Mouse (Mus musculus): ENCODE data around the gene L3mbtl1. TPM values are rescaled to one million over a fixed set of nuclear protein-coding genes. Genes with fewer than 3 reads are reported as not detected.

Gene L3mbtl1
- polyA plus RNA-seq, 1 experiment from 2014 or later = 0.49 TPM

DNA sequence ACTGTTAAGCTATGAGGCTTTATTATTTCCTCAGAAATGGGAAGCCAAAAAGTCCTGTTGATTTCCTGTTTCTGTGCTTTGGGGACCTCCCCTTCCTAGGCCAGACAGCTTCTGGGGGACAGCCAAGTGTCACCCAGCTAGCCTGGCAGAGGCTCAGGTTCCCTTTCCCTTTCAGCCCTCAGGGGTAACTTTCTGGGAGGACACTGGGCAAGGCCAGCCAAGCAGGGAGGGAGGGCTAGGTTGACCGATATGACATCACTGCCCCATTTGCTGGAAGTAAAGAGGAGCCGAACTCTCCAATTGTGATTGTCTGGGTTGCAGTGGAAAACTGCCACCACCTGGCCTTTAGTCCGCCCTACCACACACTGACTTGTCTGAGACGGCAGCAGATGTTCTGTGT is 32.7 kb downstream of the L3mbtl1 start:
- Histone ChIP-seq H3K36me3 (no peaks in the 10 kb centered on the region), H3K27ac (no peak overlapping the region), H3K4me1 (peaks cover 20% of the 10 kb centered on the region), H3K4me2 (replicated peaks) (no peak overlapping the region), H3K27me3 (replicated peaks) (no peaks in the 10 kb centered on the region), H3K4me3 (no peak overlapping the region), H3K9ac (no peak overlapping the region), H3K9me3 (no peaks in the 10 kb centered on the region)
- WGBS = 75% methylated on average over 4 of the region's 4 CpGs
- ATAC-seq (ENCODE audit: low FRiP score, low read depth) = no peak

GRCm38 (mm10) chr2:162984381-162984780 is 41.1 kb downstream of the L3mbtl1 start:
- no peak overlapping the region for H3K4me2 ChIP-seq (replicated peaks)
- no peak overlapping the region for H3K27ac ChIP-seq
- no peaks in the 10 kb centered on the region for H3K9me3 ChIP-seq
- no peak overlapping the region for H3K9ac ChIP-seq
- H3K4me3 ChIP-seq = no peak overlapping the region
- no peak for ATAC-seq (ENCODE audit: low FRiP score, low read depth)
- H3K4me1 ChIP-seq = no peaks in the 10 kb centered on the region
- H3K36me3 ChIP-seq = no peaks in the 10 kb centered on the region
- H3K27me3 ChIP-seq (replicated peaks) = no peaks in the 10 kb centered on the region
- WGBS = 87% methylated on average over 6 of the region's 6 CpGs

GRCm38 (mm10) chr2:162985923-162986322 is 42.7 kb downstream of the L3mbtl1 start:
- Histone ChIP-seq H3K9me3 (no peaks in the 10 kb centered on the region), H3K4me1 (no peaks in the 10 kb centered on the region), H3K36me3 (no peaks in the 10 kb centered on the region), H3K27me3 (replicated peaks) (no peaks in the 10 kb centered on the region), H3K4me3 (no peak overlapping the region), H3K4me2 (replicated peaks) (no peak overlapping the region), H3K27ac (no peak overlapping the region), H3K9ac (no peak overlapping the region)
- ATAC-seq (ENCODE audit: low FRiP score, low read depth) = no peak
- WGBS = 67% methylated on average over 3 of the region's 3 CpGs

- Histone ChIP-seq H3K36me3 (no peaks in the 10 kb centered on the region), H3K4me1 (no peaks in the 10 kb centered on the region), H3K9ac (no peak overlapping the region), H3K4me3 (no peak overlapping the region), H3K9me3 (no peaks in the 10 kb centered on the region), H3K4me2 (replicated peaks) (no peak overlapping the region), H3K27ac (no peak overlapping the region), H3K27me3 (replicated peaks) (no peaks in the 10 kb centered on the region)
- ATAC-seq (ENCODE audit: low FRiP score, low read depth) = no peak
- 91% methylated on average over 3 of the region's 3 CpGs for WGBS
Observed at GRCm38 (mm10) chr2:162986764-162987163, 43.5 kb downstream of the L3mbtl1 start.

GRCm38 (mm10) chr2:162987218-162987617 is 43.9 kb downstream of the L3mbtl1 start, which contains the start of gene Sgk2:
TSS of gene Sgk2 (plus strand) at chr2:162987330.
- Histone ChIP-seq H3K9ac (no peak within 1 kb of the TSS), H3K4me3 (no peak within 1 kb of the TSS), H3K4me2 (replicated peaks) (no peak within 1 kb of the TSS), H3K27ac (no peak within 1 kb of the TSS), H3K4me1 (no peaks in the 10 kb centered on the region), H3K9me3 (no peaks in the 10 kb centered on the region), H3K27me3 (replicated peaks) (no peaks in the 10 kb centered on the region), H3K36me3 (no peaks in the 10 kb centered on the region)
- no peak for ATAC-seq (ENCODE audit: low FRiP score, low read depth)
- 56% methylated on average over 8 of the region's 8 CpGs for WGBS

GRCm38 (mm10) chr2:162988235-162988634 is 45.0 kb downstream of the L3mbtl1 start:
- no peak overlapping the region for H3K9ac ChIP-seq
- H3K27me3 ChIP-seq (replicated peaks) = no peaks in the 10 kb centered on the region
- ATAC-seq (ENCODE audit: low FRiP score, low read depth) = no peak
- no peak overlapping the region for H3K4me2 ChIP-seq (replicated peaks)
- 89% methylated on average over 4 of the region's 4 CpGs for WGBS
- H3K4me1 ChIP-seq = no peaks in the 10 kb centered on the region
- H3K27ac ChIP-seq = no peak overlapping the region
- H3K4me3 ChIP-seq = no peak overlapping the region
- no peaks in the 10 kb centered on the region for H3K36me3 ChIP-seq
- no peaks in the 10 kb centered on the region for H3K9me3 ChIP-seq

DNA sequence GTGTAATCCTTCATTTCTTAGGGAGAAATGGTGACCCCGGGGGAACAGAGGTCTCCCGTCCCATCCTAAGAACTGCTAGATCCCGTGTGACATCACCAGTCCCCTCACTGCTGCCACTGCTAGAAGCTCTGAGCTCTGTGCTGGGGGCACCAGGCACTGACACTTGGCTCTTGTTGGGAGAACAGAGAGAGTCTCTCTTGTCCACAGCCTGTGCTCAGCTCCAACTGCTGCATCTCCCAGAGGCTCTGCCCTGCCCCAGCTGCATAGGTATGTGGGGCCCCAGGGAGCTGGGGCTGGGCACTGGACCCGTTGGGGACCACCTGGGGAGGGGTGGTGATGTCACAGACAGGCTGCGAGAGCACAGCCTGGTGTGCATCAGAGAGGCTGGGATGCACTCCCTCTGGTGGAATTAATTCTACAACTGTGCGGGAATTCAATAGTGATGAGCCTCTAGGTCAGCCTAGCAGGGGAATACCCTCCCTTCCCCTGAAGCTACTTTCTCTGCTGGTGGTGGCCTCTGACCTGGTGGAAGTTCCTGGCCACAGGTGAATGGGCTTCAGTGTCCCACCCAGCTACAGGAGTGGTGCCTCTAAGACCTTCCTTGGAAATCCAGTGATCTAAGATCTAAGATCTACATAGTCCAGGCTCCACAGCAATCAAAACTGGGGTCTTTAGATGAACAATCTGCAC is 48.3 kb downstream of the L3mbtl1 start:
- Histone ChIP-seq H3K27me3 (replicated peaks) (no peaks in the 10 kb centered on the region), H3K4me2 (replicated peaks) (no peak overlapping the region), H3K9me3 (no peaks in the 10 kb centered on the region), H3K27ac (no peak overlapping the region), H3K4me3 (no peak overlapping the region), H3K36me3 (no peaks in the 10 kb centered on the region), H3K9ac (no peak overlapping the region), H3K4me1 (no peaks in the 10 kb centered on the region)
- 36% methylated on average over 6 of the region's 6 CpGs for WGBS
- ATAC-seq (ENCODE audit: low FRiP score, low read depth) = no peak

DNA sequence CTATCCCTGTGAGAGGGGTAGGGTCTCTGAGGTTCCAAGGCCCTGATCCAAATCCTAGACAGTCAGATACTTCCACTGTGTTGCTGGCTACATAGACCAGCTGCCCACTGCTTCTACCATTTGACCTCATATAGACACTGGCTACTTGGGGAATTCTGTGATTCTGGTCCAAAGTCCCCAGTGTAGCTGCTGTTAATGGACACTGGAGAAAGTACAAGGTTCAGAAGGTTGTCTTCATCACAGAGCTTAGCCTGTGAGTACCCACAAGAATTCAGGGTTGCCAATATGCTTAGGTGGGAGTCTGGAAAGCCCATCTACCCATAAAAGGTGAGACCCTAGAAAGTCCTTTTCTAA is 48.8 kb downstream of the L3mbtl1 start:
- no peak for ATAC-seq (ENCODE audit: low FRiP score, low read depth)
- no peak overlapping the region for H3K9ac ChIP-seq
- no peak overlapping the region for H3K27ac ChIP-seq
- no peaks in the 10 kb centered on the region for H3K4me1 ChIP-seq
- H3K36me3 ChIP-seq = no peaks in the 10 kb centered on the region
- H3K4me2 ChIP-seq (replicated peaks) = no peak overlapping the region
- H3K4me3 ChIP-seq = no peak overlapping the region
- H3K9me3 ChIP-seq = no peaks in the 10 kb centered on the region
- H3K27me3 ChIP-seq (replicated peaks) = no peaks in the 10 kb centered on the region

DNA sequence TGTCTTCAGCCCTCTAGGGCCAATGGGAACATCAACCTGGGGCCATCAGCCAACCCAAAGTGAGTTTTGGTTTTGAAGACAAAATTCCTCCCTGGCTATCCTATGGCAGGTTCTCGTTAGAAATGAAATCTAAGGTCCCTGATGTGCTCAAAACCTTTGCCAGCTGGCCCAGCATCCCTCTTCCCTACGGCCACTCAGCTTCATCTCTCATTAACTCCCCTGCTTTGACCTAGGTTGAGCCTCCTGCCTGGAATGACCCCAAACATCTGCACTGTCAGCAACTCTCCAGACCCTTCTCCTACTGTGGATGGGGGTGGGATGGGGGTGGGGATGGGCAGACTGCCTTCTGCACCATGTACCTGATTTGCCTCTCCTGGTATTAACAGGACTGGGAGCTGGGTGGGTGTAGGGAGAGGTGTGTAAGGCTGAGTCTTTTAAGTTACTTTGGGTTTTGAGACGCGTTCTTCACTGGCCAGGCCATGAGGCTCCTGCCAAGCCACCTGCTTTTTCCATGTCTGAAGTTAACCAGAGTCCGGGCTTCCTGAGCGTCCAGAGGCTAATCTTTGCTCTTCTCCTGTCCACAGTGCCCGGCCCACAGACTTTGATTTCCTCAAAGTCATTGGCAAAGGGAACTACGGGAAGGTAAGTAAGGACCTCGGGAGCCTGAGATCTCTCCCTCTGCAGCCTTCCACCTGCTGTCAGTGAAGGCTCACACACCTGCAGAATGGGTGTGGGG is 50.8 kb downstream of the L3mbtl1 start:
- no peaks in the 10 kb centered on the region for H3K27me3 ChIP-seq (replicated peaks)
- H3K9me3 ChIP-seq = no peaks in the 10 kb centered on the region
- no peak overlapping the region for H3K4me2 ChIP-seq (replicated peaks)
- 84% methylated on average over 9 of the region's 9 CpGs for WGBS
- no peak overlapping the region for H3K27ac ChIP-seq
- H3K4me3 ChIP-seq = no peak overlapping the region
- ATAC-seq (ENCODE audit: low FRiP score, low read depth) = no peak
- H3K36me3 ChIP-seq = no peaks in the 10 kb centered on the region
- H3K4me1 ChIP-seq = no peaks in the 10 kb centered on the region
- no peak overlapping the region for H3K9ac ChIP-seq

- peak; percentile 75 for ATAC-seq (ENCODE audit: low FRiP score, low read depth)
- no peaks in the 10 kb centered on the region for H3K27me3 ChIP-seq (replicated peaks)
- no peaks in the 10 kb centered on the region for H3K9me3 ChIP-seq
- no peak overlapping the region for H3K4me3 ChIP-seq
- H3K27ac ChIP-seq = no peak overlapping the region
- no peak overlapping the region for H3K9ac ChIP-seq
- 35% methylated on average over 18 of the region's 18 CpGs for WGBS
- no peaks in the 10 kb centered on the region for H3K36me3 ChIP-seq
- peak overlapping the region; percentile 53 for H3K4me2 ChIP-seq (replicated peaks)
- H3K4me1 ChIP-seq = no peaks in the 10 kb centered on the region
Observed at GRCm38 (mm10) chr2:162998528-162999230, 55.4 kb downstream of the L3mbtl1 start.

DNA sequence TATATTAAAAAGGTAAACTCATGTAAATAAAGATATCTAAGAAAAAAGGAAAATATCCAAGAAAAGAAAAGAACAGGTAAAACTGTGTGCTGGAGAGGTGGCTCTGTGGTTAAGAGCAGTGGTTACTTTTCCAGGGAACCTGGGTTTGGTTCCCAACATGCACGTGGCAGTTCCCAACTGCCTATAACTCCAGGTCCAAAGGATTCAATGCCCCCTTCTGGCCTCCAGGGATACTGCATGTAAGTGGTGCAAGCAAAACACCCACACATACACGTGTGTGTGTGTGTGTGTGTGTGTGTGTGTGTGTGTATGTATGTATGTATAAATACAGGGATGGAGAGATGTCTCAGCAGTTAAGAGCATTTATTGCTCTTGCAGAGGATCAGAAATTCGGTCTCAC is 56.5 kb downstream of the L3mbtl1 start:
- H3K36me3 ChIP-seq = no peaks in the 10 kb centered on the region
- no peak overlapping the region for H3K4me2 ChIP-seq (replicated peaks)
- H3K27ac ChIP-seq = no peak overlapping the region
- no peaks in the 10 kb centered on the region for H3K27me3 ChIP-seq (replicated peaks)
- WGBS = 27% methylated on average over 3 of the region's 3 CpGs
- H3K4me1 ChIP-seq = no peaks in the 10 kb centered on the region
- ATAC-seq (ENCODE audit: low FRiP score, low read depth) = no peak
- H3K9me3 ChIP-seq = no peaks in the 10 kb centered on the region
- no peak overlapping the region for H3K9ac ChIP-seq
- H3K4me3 ChIP-seq = no peak overlapping the region

DNA sequence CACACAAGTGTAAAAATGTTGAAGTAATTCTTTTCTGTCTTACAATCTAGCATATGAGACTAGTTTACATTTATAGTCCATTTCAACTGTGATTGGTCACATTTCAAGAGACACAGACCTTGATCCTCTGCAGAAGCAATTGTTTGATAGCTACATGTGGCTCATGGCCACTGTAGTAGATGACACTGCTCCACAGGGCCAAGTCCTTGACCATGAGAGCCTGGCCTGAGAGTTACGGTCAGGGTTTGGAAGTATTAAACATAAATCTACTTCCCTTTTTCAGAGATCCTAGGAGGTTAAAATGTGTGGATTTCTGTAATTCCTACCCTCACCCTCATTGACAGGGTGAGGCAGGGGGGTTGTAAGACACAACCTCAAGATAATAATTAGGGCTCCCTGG is 57.8 kb downstream of the L3mbtl1 start:
- Histone ChIP-seq H3K9ac (no peak overlapping the region), H3K9me3 (no peaks in the 10 kb centered on the region), H3K4me3 (no peak overlapping the region), H3K27ac (no peak overlapping the region), H3K27me3 (replicated peaks) (no peaks in the 10 kb centered on the region), H3K4me1 (no peaks in the 10 kb centered on the region), H3K4me2 (replicated peaks) (no peak overlapping the region), H3K36me3 (no peaks in the 10 kb centered on the region)
- 93% methylated on average over 1 of the region's 1 CpGs for WGBS
- ATAC-seq (ENCODE audit: low FRiP score, low read depth) = no peak

Measured in neural tube, embryonic 12.5 days (tissue).